Mouse (Mus musculus): ENCODE measurements around the gene Six3.
A peak's percentile ranks its signal among the peaks of the same experiment; 100 is the strongest.

Gene Six3

GRCm38 (mm10) chr17:85612526-85613265 is 712 bp upstream of the Six3 start:
- peak; percentile 79 for DNase-seq

- DNase-seq = peak; percentile 78
These were observed 758 bp downstream of the Six3 start for GRCm38 (mm10) chr17:85614011-85614721.

- peak; percentile 91 for DNase-seq
These were observed 1.4 kb downstream of the Six3 start for GRCm38 (mm10) chr17:85614722-85615331.

GRCm38 (mm10) chr17:85615586-85615985 is 2.2 kb downstream of the Six3 start:
- no peak for DNase-seq

GRCm38 (mm10) chr17:85616526-85617500 is 3.4 kb downstream of the Six3 start:
- peak; percentile 96 for DNase-seq

- peak; percentile 72 for DNase-seq
These were observed 4.4 kb downstream of the Six3 start for GRCm38 (mm10) chr17:85617566-85618358.

GRCm38 (mm10) chr17:85618359-85619112 is 5.1 kb downstream of the Six3 start:
- peak; percentile 88 for DNase-seq

GRCm38 (mm10) chr17:85619113-85620085 is 6.0 kb downstream of the Six3 start:
- DNase-seq = peak; percentile 60

- peak; percentile 84 for DNase-seq
These were observed 6.7 kb downstream of the Six3 start for GRCm38 (mm10) chr17:85620086-85620481.

- DNase-seq = peak; percentile 98
These were observed 7.5 kb downstream of the Six3 start for GRCm38 (mm10) chr17:85620680-85621504.

GRCm38 (mm10) chr17:85621505-85622310 is 8.3 kb downstream of the Six3 start:
- peak; percentile 68 for DNase-seq

- peak; percentile 50 for DNase-seq
These were observed 9.2 kb downstream of the Six3 start for GRCm38 (mm10) chr17:85622493-85623157.

- peak; percentile 68 for DNase-seq
These were observed 10.0 kb downstream of the Six3 start for GRCm38 (mm10) chr17:85623161-85624050.

GRCm38 (mm10) chr17:85624051-85624420 is 10.6 kb downstream of the Six3 start:
- DNase-seq = no peak

- peak; percentile 50 for DNase-seq
These were observed 11.9 kb downstream of the Six3 start for GRCm38 (mm10) chr17:85624981-85625940.
